20 mouse cellular contexts compared by ENCODE assay signal in the genomic region with DNA sequence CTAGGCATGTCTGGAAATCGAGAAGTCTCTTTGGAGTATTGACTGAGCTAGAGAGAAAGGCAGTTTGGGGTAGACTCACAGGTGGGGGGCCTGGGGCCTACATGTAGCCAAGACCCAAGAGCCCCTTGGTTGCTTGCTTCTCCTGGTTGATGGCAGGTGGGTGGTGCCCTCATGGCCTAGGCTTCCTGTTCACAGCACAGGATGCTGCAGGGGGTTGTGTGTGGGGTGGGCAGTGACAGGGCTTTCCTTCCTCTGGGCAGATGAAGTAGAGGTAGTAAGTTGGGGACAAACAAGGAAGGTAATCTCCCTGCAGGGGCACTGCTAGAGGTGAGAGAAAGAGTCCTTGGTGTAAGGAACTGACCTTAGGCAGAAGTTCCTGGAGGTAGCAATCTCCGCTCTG. TPM values are rescaled to one million over a fixed set of nuclear protein-coding genes. Genes with fewer than 3 reads are reported as not detected.
A peak's percentile ranks its signal among the peaks of the same experiment; 100 is the strongest.
DNase-seq lines count a peak whose midpoint lies in the region; ATAC-seq and TF ChIP-seq lines count a peak whose summit lies in the region.
"Had no signal": no experiment of that assay in that cellular context is flagged by ENCODE, and none has a peak within 500 bp of the region (broad histone marks: within the 10 kb centered on the region; RNA-seq: fewer than 3 reads in every experiment).

No protein-coding gene starts in this region.

- H3K4me2 ChIP-seq in liver, postnatal 0 days (ENCODE audit: low read depth, low read length) = no peak overlapping the region
- H3K4me2 ChIP-seq: heart, embryonic 13.5 days; liver, embryonic 13.5 days had no signal

- ATAC-seq in liver, postnatal 0 days = no peak
- ATAC-seq in megakaryocyte, adult 5-6 weeks (ENCODE audit: poor library complexity, severe bottlenecking) = peak; percentile 19; the same call in 1 of the 2 replicates
- ATAC-seq: hindbrain, embryonic 16.5 days; Patski had no signal

- no peaks in the 10 kb centered on the region for H3K27me3 ChIP-seq in liver, postnatal 0 days (ENCODE audit: insufficient read depth, low read length)
- H3K27me3 ChIP-seq: heart, embryonic 13.5 days; liver, embryonic 13.5 days; Patski had no signal

- no peak for DNase-seq in liver, postnatal 0 days
- no peak for DNase-seq in liver
- peak; percentile 73 to 85 for DNase-seq in thymus, postnatal 36 days
- no peak for DNase-seq in urinary bladder, adult 18-20 months (ENCODE audit: low spot score in 2 of 2)
- DNase-seq in cerebellum, adult 9-10 months = no peak
- DNase-seq: cerebellum, adult 2 months; embryo, embryonic 11 days; gastrocnemius, postnatal 36 days; liver, embryonic 13.5 days; retina, postnatal 1 day had no signal

- no peak overlapping the region for H3K9ac ChIP-seq in liver, postnatal 0 days (replicated peaks)
- H3K9ac ChIP-seq: heart, embryonic 13.5 days; liver, embryonic 13.5 days had no signal

- no peak for TF ChIP-seq CTCF in liver, postnatal 0 days (IDR thresholded peaks at IDR 0.05; ENCODE audit: low read depth)
- TF ChIP-seq CTCF in bone marrow, adult 2 months (IDR thresholded peaks at IDR 0.05; ENCODE audit: control insufficient read depth, insufficient read depth, low read length) = no peak

- H3K4me3 ChIP-seq in liver, postnatal 0 days (ENCODE audit: low read depth, low read length) = no peak overlapping the region
- no peak overlapping the region for H3K4me3 ChIP-seq in bone marrow, adult 2 months (replicated peaks; ENCODE audit: control insufficient read depth, low read depth, low read length)
- H3K4me3 ChIP-seq: heart, embryonic 13.5 days; layer of hippocampus, adult 2 months; liver, embryonic 13.5 days had no signal

- no peak for TF ChIP-seq EP300 in liver, postnatal 0 days (IDR thresholded peaks at IDR 0.05; ENCODE audit: low read depth)

- H3K36me3 ChIP-seq in liver, postnatal 0 days (replicated peaks; ENCODE audit: insufficient read depth, low read length) = no peaks in the 10 kb centered on the region
- H3K36me3 ChIP-seq: heart, embryonic 13.5 days; liver, embryonic 13.5 days had no signal

- TF ChIP-seq POLR2A in bone marrow, adult 2 months (IDR thresholded peaks at IDR 0.05; ENCODE audit: borderline replicate concordance, control insufficient read depth, low read depth, low read length) = no peak

- peaks cover 75% of the 10 kb centered on the region for H3K4me1 ChIP-seq in liver, postnatal 0 days (ENCODE audit: insufficient read depth)
- H3K4me1 ChIP-seq in bone marrow, adult 2 months (ENCODE audit: control insufficient read depth, insufficient read depth, low read length) = peaks cover 24% of the 10 kb centered on the region

- WGBS in liver, postnatal 0 days (ENCODE audit: insufficient replicate concordance) = 74% methylated on average over 2 of the region's 2 CpGs
- WGBS in bone marrow, adult 2 months = 36% methylated on average over 2 of the region's 2 CpGs

- H3K9me3 ChIP-seq in liver, postnatal 0 days (ENCODE audit: low read length) = no peaks in the 10 kb centered on the region
- H3K9me3 ChIP-seq: heart, embryonic 13.5 days; liver, embryonic 13.5 days had no signal

- peak overlapping the region; percentile 57 for H3K27ac ChIP-seq in liver, postnatal 0 days (ENCODE audit: low read depth)
- peak overlapping the region; percentile 88 for H3K27ac ChIP-seq in bone marrow, adult 2 months (ENCODE audit: control insufficient read depth, insufficient read depth, low read depth, low read length, poor library complexity)
- H3K27ac ChIP-seq: layer of hippocampus, adult 2 months; liver, embryonic 13.5 days; macrophage had no signal

RNA-seq across cellular contexts. Expression of a gene that starts 27.7 kb away (rescaled TPM):
- 49.6 and 53.0 TPM in 2 replicates for polyA plus RNA-seq in liver, postnatal 0 days (2015; fragmentation: Nextera tagmentation; extraction: Ambion mirVana)
- polyA plus RNA-seq in bone marrow, adult 2 months (2011; ENCODE audit: insufficient read depth, insufficient read length, low replicate concordance, missing spikeins) = 91.0 and 128 TPM in 2 replicates
- total RNA-seq in megakaryocyte, adult 5-6 weeks (2015) = 1.6 and 3.1 TPM in 2 replicates
- total RNA-seq in megakaryocyte, adult 5-6 weeks (2017) = 3.7 and 3.9 TPM in 2 replicates

RNA-seq across cellular contexts. Expression of a gene that starts 34.4 kb away (rescaled TPM):
- polyA plus RNA-seq in liver, postnatal 0 days (2015; fragmentation: Nextera tagmentation; extraction: Ambion mirVana) = not detected in 2 replicates
- polyA plus RNA-seq in bone marrow, adult 2 months (2011; ENCODE audit: insufficient read depth, insufficient read length, low replicate concordance, missing spikeins) = not detected in 2 replicates
- 0.36 TPM in 1 of 2 replicates, not detected in the other for total RNA-seq in megakaryocyte, adult 5-6 weeks (2015)
- not detected in 2 replicates for total RNA-seq in megakaryocyte, adult 5-6 weeks (2017)
- total RNA-seq: gastrocnemius, postnatal 36 days; layer of hippocampus, adult 2 months; left cerebral cortex, postnatal 10 days had no signal
- polyA plus RNA-seq: cerebellum, adult 2 months; heart, embryonic 13.5 days; hindbrain, embryonic 16.5 days; kidney, embryonic 14.5 days; liver, embryonic 13.5 days; neural tube, embryonic 14.5 days; Patski had no signal

RNA-seq across cellular contexts. Expression of a gene that starts 35.6 kb away (rescaled TPM):
- polyA plus RNA-seq in liver, postnatal 0 days (2015; fragmentation: Nextera tagmentation; extraction: Ambion mirVana) = 2.0 and 2.1 TPM in 2 replicates
- 21.8 and 36.9 TPM in 2 replicates for polyA plus RNA-seq in bone marrow, adult 2 months (2011; ENCODE audit: insufficient read depth, insufficient read length, low replicate concordance, missing spikeins)
- total RNA-seq in megakaryocyte, adult 5-6 weeks (2015) = 37.6 and 43.0 TPM in 2 replicates
- total RNA-seq in megakaryocyte, adult 5-6 weeks (2017) = 22.3 and 48.3 TPM in 2 replicates

RNA-seq across cellular contexts. Expression of a gene that starts 52.2 kb away (rescaled TPM):
- polyA plus RNA-seq in liver, postnatal 0 days (2015; fragmentation: Nextera tagmentation; extraction: Ambion mirVana) = 215 and 221 TPM in 2 replicates
- 10.6 and 32.5 TPM in 2 replicates for polyA plus RNA-seq in bone marrow, adult 2 months (2011; ENCODE audit: insufficient read depth, insufficient read length, low replicate concordance, missing spikeins)
- total RNA-seq in megakaryocyte, adult 5-6 weeks (2015) = 37.0 and 41.9 TPM in 2 replicates
- 38.1 and 43.6 TPM in 2 replicates for total RNA-seq in megakaryocyte, adult 5-6 weeks (2017)

Comparison
In these comparisons a context has a peak if more than half of its experiments do, and no peak if none do; other contexts are left out.
1. DNase-seq: peak in thymus, postnatal 36 days (2 of 2); none in liver, postnatal 0 days (single experiment), liver (single experiment), urinary bladder, adult 18-20 months (0 of 2) and cerebellum, adult 9-10 months (single experiment).